Mouse (Mus musculus): ENCODE measurements around the gene Osbpl3. TPM values are rescaled to one million over a fixed set of nuclear protein-coding genes. Genes with fewer than 3 reads are reported as not detected.

Gene Osbpl3
- total RNA-seq (2021): 10 to 100 TPM; 22.4 to 25.3 TPM

GRCm38 (mm10) chr6:50455829-50456469 is at the start of gene Osbpl3:
Gene Osbpl3 (minus strand): TSS chr6:50456201.
- intact Hi-C loops (cut with DNase I): loop anchor here (10.0 kb wide), 2 partner anchors 69 to 141 kb away; no protein-coding TSS in a partner anchor

GRCm38 (mm10) chr6:50505531-50505930 is 49.5 kb upstream of the Osbpl3 start:
- DNase-seq: no peak
- intact Hi-C loops (cut with DNase I): no loop called here

More at GRCm38 (mm10) chr6:50455829-50456469, at the start of gene Osbpl3:
- peak; percentile 92 for DNase-seq

GRCm38 (mm10) chr6:50504711-50505110 is 48.7 kb upstream of the Osbpl3 start:
- no peak for DNase-seq
- intact Hi-C loops (cut with DNase I): no loop called here

- DNase-seq: no peak
- intact Hi-C loops (cut with DNase I): no loop called here
These were observed 47.8 kb upstream of the Osbpl3 start for GRCm38 (mm10) chr6:50503779-50504178.

GRCm38 (mm10) chr6:50503031-50503430 is 47.0 kb upstream of the Osbpl3 start:
- intact Hi-C loops (cut with DNase I): no loop called here
- DNase-seq: no peak

- peak; percentile 44 for DNase-seq
- intact Hi-C loops (cut with DNase I): no loop called here
These were observed 42.3 kb upstream of the Osbpl3 start for GRCm38 (mm10) chr6:50498346-50498745.

- intact Hi-C loops (cut with DNase I): no loop called here
- DNase-seq: no peak
These were observed 34.5 kb upstream of the Osbpl3 start for GRCm38 (mm10) chr6:50490519-50490918.

- intact Hi-C loops (cut with DNase I): no loop called here
These were observed 33.4 kb upstream of the Osbpl3 start for GRCm38 (mm10) chr6:50489380-50489779.

GRCm38 (mm10) chr6:50486035-50486902 is 30.3 kb upstream of the Osbpl3 start:
- DNase-seq: no peak
- intact Hi-C loops (cut with DNase I): no loop called here

More at GRCm38 (mm10) chr6:50489380-50489779, 33.4 kb upstream of the Osbpl3 start:
- no peak for DNase-seq

- no peak for DNase-seq
These were observed 27.4 kb upstream of the Osbpl3 start for GRCm38 (mm10) chr6:50483426-50483825.

GRCm38 (mm10) chr6:50481460-50481859 is 25.5 kb upstream of the Osbpl3 start:
- intact Hi-C loops (cut with DNase I): no loop called here
- DNase-seq: no peak

More at GRCm38 (mm10) chr6:50483426-50483825, 27.4 kb upstream of the Osbpl3 start:
- intact Hi-C loops (cut with DNase I): no loop called here

- DNase-seq: no peak
- intact Hi-C loops (cut with DNase I): no loop called here
These were observed 10.4 kb upstream of the Osbpl3 start for GRCm38 (mm10) chr6:50466451-50466850.

GRCm38 (mm10) chr6:50464690-50465485 is 8.9 kb upstream of the Osbpl3 start:
- intact Hi-C loops (cut with DNase I): no loop called here
- no peak for DNase-seq

GRCm38 (mm10) chr6:50462026-50462425 is 6.0 kb upstream of the Osbpl3 start:
- DNase-seq: no peak
- intact Hi-C loops (cut with DNase I): no loop called here

GRCm38 (mm10) chr6:50461585-50461984 is 5.6 kb upstream of the Osbpl3 start:
- no peak for DNase-seq
- intact Hi-C loops (cut with DNase I): no loop called here

- intact Hi-C loops (cut with DNase I): no loop called here
- no peak for DNase-seq
These were observed 4.6 kb upstream of the Osbpl3 start for GRCm38 (mm10) chr6:50460646-50461045.

GRCm38 (mm10) chr6:50460246-50460645 is 4.2 kb upstream of the Osbpl3 start:
- DNase-seq: no peak
- intact Hi-C loops (cut with DNase I): no loop called here

- intact Hi-C loops (cut with DNase I): loop anchor here (10.0 kb wide), 2 partner anchors 66 to 144 kb away; no protein-coding TSS in a partner anchor
These were observed 3.3 kb upstream of the Osbpl3 start for GRCm38 (mm10) chr6:50459271-50459670.

GRCm38 (mm10) chr6:50457551-50458348 is 1.7 kb upstream of the Osbpl3 start:
- DNase-seq: no peak
- intact Hi-C loops (cut with DNase I): loop anchor here (10.0 kb wide), 2 partner anchors 67 to 143 kb away; no protein-coding TSS in a partner anchor

More at GRCm38 (mm10) chr6:50459271-50459670, 3.3 kb upstream of the Osbpl3 start:
- DNase-seq: no peak

GRCm38 (mm10) chr6:50456706-50457105 is 705 bp upstream of the Osbpl3 start:
- intact Hi-C loops (cut with DNase I): loop anchor here (10.0 kb wide), 2 partner anchors 68 to 142 kb away; no protein-coding TSS in a partner anchor
- DNase-seq: peak; percentile 63
